Mouse (Mus musculus) gastrocnemius, postnatal 25 days (tissue): ENCODE results near the gene Chchd10. TPM values are rescaled to one million over a fixed set of nuclear protein-coding genes. Genes with fewer than 3 reads are reported as not detected.

Experiments
- DNase-seq: peaks from one replicate; pipeline ENCODE4 v3.0.0; 2022
- total RNA-seq, 2 experiments: library from RNA; stranded (reverse); gene quantifications; 1 replicate in 1 of 2; 2 replicates in 1 of 2; pipeline ENCODE4 v1.2.3; 2021

The Chchd10 gene
- total RNA-seq, 2 experiments from 2014 or later = 1,309 to 1,319 TPM

- DNase-seq = no peak
Observed at GRCm38 (mm10) chr10:75921726-75922560, 11.0 kb upstream of the Chchd10 start.

- DNase-seq = no peak
Observed at GRCm38 (mm10) chr10:75924324-75924723, 8.6 kb upstream of the Chchd10 start.

DNA sequence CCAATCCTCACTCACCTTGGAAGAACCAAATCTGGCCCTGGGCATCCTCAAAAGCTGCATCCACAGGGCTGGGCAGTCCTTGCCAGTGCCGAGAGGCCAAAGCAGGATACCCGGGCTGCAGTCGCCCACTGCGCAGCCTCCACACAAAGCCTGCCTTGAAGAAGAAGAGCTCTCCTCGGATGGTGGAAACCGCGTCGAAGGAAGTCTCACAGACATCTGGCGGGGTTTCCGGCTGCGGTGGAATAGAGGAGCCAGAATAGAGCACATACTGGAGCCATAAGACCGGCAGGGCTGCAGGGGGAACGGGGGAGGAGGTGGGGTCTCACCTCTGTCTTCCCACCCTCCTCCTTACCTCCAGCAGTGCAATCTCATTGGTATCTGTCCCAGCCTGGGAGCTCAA is 6.5 kb upstream of the Chchd10 start:
- DNase-seq = no peak

DNA sequence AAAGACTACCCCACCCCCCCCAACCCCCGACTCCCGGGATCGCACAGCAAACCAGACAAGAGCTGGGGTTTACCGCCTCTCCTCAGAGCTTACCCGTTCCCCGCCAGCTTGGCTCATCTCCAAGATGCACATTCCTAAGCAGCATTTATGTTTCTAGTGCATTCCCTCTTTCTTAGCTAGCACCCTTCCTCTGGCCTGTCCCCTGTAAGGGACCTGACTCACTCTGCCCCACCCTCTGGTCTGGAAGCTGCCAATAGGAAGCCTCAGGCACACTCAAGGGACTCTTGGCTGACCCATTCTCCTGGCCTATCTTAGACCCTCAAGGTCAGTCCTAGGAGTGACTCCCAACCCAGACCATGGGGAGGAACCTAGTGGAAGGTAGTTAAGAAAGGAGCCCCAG is 2.6 kb upstream of the Chchd10 start:
- DNase-seq = no peak

DNA sequence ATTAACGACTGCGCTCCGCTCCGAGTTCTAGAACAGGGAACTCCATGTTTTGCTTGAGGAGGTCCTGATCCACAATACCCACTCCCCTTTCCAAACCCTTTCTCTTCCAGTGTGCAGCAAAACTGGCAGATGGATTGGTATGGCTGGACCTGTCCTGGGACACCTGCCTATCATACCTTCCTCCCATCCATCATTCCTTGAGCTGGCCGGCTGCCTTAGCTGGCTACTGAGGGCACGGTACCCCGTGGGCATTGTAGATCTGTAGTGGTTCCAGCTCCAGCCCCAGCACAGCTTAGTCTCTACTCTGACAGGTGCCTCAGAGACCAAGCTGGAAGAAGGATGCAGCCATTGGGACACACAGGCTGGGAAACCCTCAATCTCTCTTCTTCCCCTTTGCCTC is 1.6 kb upstream of the Chchd10 start:
- DNase-seq = no peak

- peak; percentile 58 for DNase-seq
Observed at GRCm38 (mm10) chr10:75932081-75932678, 750 bp upstream of the Chchd10 start.

GRCm38 (mm10) chr10:75934991-75935390 is 2.1 kb downstream of the Chchd10 start:
- DNase-seq = no peak

DNA sequence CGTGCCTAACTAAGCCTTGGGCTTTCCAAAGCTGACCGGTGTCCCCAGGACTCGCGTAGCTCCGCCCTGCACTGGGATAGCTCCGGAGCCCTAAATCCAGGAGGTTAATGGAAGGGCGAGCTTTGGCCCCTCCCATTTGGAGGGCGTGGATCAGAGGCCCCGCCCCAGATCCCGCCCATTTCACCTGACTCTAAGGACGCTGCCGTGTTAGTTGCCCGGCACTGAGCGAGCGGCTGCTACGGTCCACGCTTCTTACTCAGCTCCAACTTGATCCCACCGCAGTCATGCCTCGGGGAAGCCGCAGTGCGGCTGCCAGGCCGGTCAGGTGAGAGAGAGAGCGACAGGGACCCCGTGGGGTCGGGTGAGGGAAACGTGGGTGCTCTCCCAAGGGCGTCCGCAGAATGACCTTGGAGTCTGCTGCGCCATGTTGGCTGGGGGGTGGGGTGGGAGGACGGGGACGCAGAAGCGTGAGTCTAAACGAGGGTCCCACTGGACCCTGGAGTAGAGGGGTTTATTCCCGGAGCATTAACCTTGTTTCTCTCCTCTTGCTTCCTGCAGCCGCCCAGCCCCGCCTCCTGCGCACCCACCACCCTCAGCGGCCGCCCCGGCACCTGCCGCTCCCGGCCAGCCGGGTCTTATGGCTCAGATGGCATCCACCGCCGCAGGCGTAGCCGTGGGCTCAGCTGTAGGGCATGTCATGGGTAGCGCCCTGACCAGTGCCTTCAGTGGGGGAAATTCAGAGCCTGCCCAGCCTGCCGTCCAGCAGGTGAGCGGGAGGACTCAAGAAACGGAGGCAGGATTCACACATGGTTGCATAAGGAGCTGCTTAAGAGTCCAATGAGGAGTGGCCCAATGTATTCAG is 3.0 kb downstream of the Chchd10 start, which contains the start of gene Mmp11:
Gene Mmp11 (minus strand): TSS at position 817 of the 862 bp plus-strand sequence.
- DNase-seq = peak; percentile 85

- no peak for DNase-seq
Observed at GRCm38 (mm10) chr10:75936909-75937667, 4.2 kb downstream of the Chchd10 start.

- peak; percentile 26 for DNase-seq
Observed at GRCm38 (mm10) chr10:75937851-75938643, 5.1 kb downstream of the Chchd10 start.

DNA sequence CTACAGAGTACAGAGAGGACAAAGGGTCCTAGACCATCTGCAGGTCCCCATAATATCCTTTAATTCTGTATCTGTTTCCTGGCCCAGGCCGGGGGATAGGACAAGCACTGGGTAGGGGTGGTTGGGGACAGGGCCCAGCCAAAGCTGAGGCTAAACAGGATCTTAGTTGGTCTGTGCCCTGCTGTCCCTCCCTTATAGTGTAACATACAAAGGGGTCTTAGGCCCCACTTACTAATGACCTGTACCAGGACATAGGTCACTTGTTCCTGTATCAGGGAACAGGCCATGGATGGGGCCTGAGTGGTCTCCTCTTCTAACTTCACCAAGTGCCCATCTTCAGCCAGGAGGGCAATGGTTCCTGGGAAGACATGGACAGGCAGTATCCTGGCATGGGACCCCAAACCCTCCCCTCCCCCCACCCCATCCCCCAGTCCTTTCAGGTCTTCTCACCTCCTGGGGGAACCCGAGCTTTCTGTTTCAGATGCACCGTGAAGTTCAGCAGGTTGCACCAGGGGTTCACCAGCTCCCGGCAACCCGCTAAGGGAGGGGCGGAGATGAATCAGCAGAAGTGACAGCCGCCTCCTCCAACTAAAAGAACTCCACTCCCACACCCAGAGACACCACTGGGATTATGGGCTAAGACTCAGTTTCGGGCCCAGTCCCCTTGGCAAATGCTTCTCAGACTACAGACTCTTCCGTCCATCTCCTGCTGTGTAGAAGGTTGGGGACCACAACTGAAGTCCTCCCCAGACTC is 6.7 kb downstream of the Chchd10 start:
- DNase-seq = no peak

DNA sequence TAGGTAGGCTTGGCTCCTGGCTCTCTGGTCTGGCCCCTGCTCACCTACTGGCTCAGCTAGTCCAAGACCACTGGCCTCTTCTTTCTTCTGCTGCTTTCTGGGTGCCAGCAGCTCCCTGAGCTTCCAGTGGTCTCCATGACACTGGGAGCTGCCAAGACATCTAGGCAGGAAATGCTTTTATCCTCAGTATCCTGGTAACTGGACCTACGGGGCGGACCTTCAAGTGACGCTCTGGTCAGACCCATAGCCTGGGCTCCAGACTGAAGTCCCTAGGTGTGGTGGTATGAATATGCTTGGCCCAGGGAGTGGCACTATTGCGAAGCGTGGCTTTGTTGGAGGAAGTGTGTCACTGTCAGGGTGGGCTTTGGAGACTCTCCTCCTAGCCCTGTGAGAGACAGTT is 7.6 kb downstream of the Chchd10 start, which contains the start of gene Gm867:
Gene Gm867 (minus strand): TSS at position 153 of the 400 bp plus-strand sequence.
- DNase-seq = no peak

GRCm38 (mm10) chr10:75941042-75941824 is 8.3 kb downstream of the Chchd10 start:
- no peak for DNase-seq

DNA sequence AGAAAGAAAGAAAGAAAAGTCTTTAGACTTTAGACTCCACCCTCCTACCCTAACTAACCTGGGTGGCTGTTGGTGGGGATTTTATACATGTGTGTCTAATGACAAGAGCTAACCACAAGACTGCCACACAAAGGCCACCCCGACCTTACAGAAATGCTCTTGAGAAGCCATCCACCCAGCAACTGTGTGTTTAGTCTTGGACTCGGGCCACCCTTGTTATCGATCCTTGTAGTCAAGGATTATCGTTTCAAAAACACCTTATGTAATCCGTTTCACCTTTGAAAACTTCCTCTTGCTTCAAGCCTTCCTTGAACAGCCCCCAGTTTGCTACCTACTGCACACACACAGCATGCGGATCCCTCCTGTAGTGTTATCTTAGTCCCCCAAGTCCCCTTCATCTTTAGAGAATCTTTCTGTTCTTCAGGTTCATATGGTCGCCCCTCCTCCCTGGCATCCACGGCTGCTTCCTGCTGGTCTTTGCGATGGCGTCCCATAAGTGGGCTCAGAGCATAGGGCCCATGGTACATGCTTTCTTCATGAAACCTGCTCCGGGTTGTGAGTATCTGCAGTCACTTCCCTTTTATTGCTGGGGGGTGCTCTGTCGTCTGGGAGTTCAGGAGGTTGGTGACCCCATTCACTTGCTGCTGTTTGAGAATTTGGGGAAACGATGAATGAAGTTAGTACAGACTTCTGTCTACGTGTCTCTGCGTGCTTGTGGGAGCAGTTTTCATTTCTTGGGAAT is 10.0 kb downstream of the Chchd10 start, which contains the start of gene Vpreb3:
Gene Vpreb3 (plus strand): TSS at position 322 of the 742 bp plus-strand sequence.
- no peak for DNase-seq

- no peak for DNase-seq
Observed at GRCm38 (mm10) chr10:75944066-75944772, 11.3 kb downstream of the Chchd10 start.

DNA sequence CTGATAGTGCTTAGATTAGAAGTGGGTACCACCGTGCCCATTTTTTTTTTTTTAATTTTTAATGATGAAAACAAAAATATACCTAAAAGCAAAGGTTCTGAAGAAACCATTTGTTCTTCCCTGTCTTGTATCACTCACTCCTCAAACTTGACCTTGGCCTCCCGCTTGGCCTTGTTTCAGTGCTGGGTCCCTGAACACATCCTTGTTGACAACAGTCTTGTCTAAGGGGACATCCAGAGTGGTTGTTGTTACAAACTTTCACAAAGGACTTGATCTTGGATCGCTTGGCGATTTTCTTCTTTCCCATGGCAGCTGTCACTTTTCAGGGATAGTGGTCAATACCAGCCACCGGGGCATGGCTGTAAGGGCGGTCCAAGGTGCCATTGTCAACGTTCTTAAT is 12.3 kb downstream of the Chchd10 start:
- DNase-seq = no peak

- DNase-seq = no peak
Observed at GRCm38 (mm10) chr10:75945896-75946295, 13.0 kb downstream of the Chchd10 start.

GRCm38 (mm10) chr10:75948079-75948478 is 15.1 kb downstream of the Chchd10 start:
- no peak for DNase-seq
